ENCODE assay signal across 9 mouse cellular contexts in genomic region chr9:105857773-105858172, GRCm38 (mm10). TPM values are rescaled to one million over a fixed set of nuclear protein-coding genes. Genes with fewer than 3 reads are reported as not detected.
A peak's percentile ranks its signal among the peaks of the same experiment; 100 is the strongest.
DNase-seq lines count a peak whose midpoint lies in the region; ATAC-seq and TF ChIP-seq lines count a peak whose summit lies in the region.
"Had no signal": no experiment of that assay in that cellular context is flagged by ENCODE, and none has a peak within 500 bp of the region (broad histone marks: within the 10 kb centered on the region; RNA-seq: fewer than 3 reads in every experiment).

No protein-coding gene starts in this region.

- peak; percentile 86 for TF ChIP-seq CTCF in heart, adult 2 months (IDR thresholded peaks at IDR 0.05)

- 12% methylated on average over 6 of the region's 6 CpGs for WGBS in heart, adult 2 months
- WGBS in heart, embryonic 10.5 days = 16% methylated on average over 6 of the region's 6 CpGs
- WGBS in forebrain, embryonic 16.5 days = 14% methylated on average over 6 of the region's 6 CpGs
- 15% methylated on average over 6 of the region's 6 CpGs for WGBS in midbrain, embryonic 14.5 days
- 13% methylated on average over 6 of the region's 6 CpGs for WGBS in stomach, embryonic 14.5 days

- no peaks in the 10 kb centered on the region for H3K9me3 ChIP-seq in heart, embryonic 10.5 days
- H3K9me3 ChIP-seq in forebrain, embryonic 16.5 days (ENCODE audit: control insufficient read depth, low read length) = no peaks in the 10 kb centered on the region
- H3K9me3 ChIP-seq in midbrain, embryonic 14.5 days (ENCODE audit: control insufficient read depth, low read length) = no peaks in the 10 kb centered on the region
- H3K9me3 ChIP-seq in stomach, embryonic 14.5 days (ENCODE audit: control insufficient read depth, low read depth, low read length) = no peaks in the 10 kb centered on the region

- intact Hi-C loops in heart, adult 2 months (cut with DNase I) = loop anchor here (1.0 to 10.0 kb wide), 2 partner anchors 164 to 363 kb away; no protein-coding TSS in a partner anchor
- intact Hi-C loops in left cerebral cortex, postnatal 10 days (cut with DNase I) = loop anchor here (5.0 kb wide), 2 partner anchors 165 to 365 kb away; no protein-coding TSS in a partner anchor

- H3K4me1 ChIP-seq in heart, adult 2 months (ENCODE audit: control insufficient read depth, insufficient read depth, low read length) = no peaks in the 10 kb centered on the region
- H3K4me1 ChIP-seq in heart, embryonic 10.5 days = no peaks in the 10 kb centered on the region
- H3K4me1 ChIP-seq in forebrain, embryonic 16.5 days (replicated peaks; ENCODE audit: control insufficient read depth, insufficient read depth, low read length) = no peaks in the 10 kb centered on the region
- no peaks in the 10 kb centered on the region for H3K4me1 ChIP-seq in midbrain, embryonic 14.5 days (ENCODE audit: control insufficient read depth, insufficient read depth, low read length)
- H3K4me1 ChIP-seq in stomach, embryonic 14.5 days (ENCODE audit: control insufficient read depth, insufficient read depth, low read length) = no peaks in the 10 kb centered on the region

- H3K9ac ChIP-seq in heart, adult 2 months (ENCODE audit: low read depth, low read length) = no peak overlapping the region
- H3K9ac ChIP-seq in forebrain, embryonic 16.5 days (replicated peaks; ENCODE audit: low read depth, low read length) = no peak overlapping the region
- no peak overlapping the region for H3K9ac ChIP-seq in midbrain, embryonic 14.5 days (replicated peaks; ENCODE audit: low read length)
- H3K9ac ChIP-seq in stomach, embryonic 14.5 days (replicated peaks; ENCODE audit: low read depth, low read length) = no peak overlapping the region

- H3K4me3 ChIP-seq in heart, adult 2 months = no peak overlapping the region
- no peak overlapping the region for H3K4me3 ChIP-seq in heart, embryonic 10.5 days
- no peak overlapping the region for H3K4me3 ChIP-seq in forebrain, embryonic 16.5 days (replicated peaks; ENCODE audit: low read length)
- no peak overlapping the region for H3K4me3 ChIP-seq in midbrain, embryonic 14.5 days (replicated peaks; ENCODE audit: low read depth, low read length)
- no peak overlapping the region for H3K4me3 ChIP-seq in stomach, embryonic 14.5 days (ENCODE audit: low read depth, low read length)
- H3K4me3 ChIP-seq: myocyte had no signal

- no peak overlapping the region for H3K4me2 ChIP-seq in forebrain, embryonic 16.5 days (ENCODE audit: low read length)
- no peak overlapping the region for H3K4me2 ChIP-seq in midbrain, embryonic 14.5 days (ENCODE audit: low read length)
- no peak overlapping the region for H3K4me2 ChIP-seq in stomach, embryonic 14.5 days (replicated peaks; ENCODE audit: low read depth, low read length)

- TF ChIP-seq POLR2A in heart, adult 2 months (IDR thresholded peaks at IDR 0.05; ENCODE audit: insufficient read depth, low read depth, low read length) = no peak

- DNase-seq in heart, adult 2 months = peak; percentile 44 to 61
- no peak for DNase-seq in heart, embryonic 10.5 days (ENCODE audit: low spot score)
- peak; percentile 2 for DNase-seq in c-Kit-positive CD71-positive TER-119-negative erythroid progenitor cells, embryonic 14.5 days (ENCODE audit: low read depth)
- peak; percentile 59 for DNase-seq in induced T-regulatory cell, adult 2 months (ENCODE audit: low read depth)
- peak; percentile 68 to 73 for DNase-seq in left cerebral cortex, postnatal 10 days (ENCODE audit: extremely low spot score in 1 of 2, low spot score in 2 of 2)
- DNase-seq in midbrain, embryonic 14.5 days = peak; percentile 89

- no peak overlapping the region for H3K27ac ChIP-seq in heart, adult 2 months
- no peak overlapping the region for H3K27ac ChIP-seq in heart, embryonic 10.5 days
- no peak overlapping the region for H3K27ac ChIP-seq in forebrain, embryonic 16.5 days (ENCODE audit: low read length)
- no peak overlapping the region for H3K27ac ChIP-seq in midbrain, embryonic 14.5 days (replicated peaks; ENCODE audit: low read depth, low read length)
- no peak overlapping the region for H3K27ac ChIP-seq in stomach, embryonic 14.5 days (ENCODE audit: low read length)

- no peaks in the 10 kb centered on the region for H3K27me3 ChIP-seq in heart, adult 2 months (ENCODE audit: control insufficient read depth, insufficient read depth, low read length)
- no peaks in the 10 kb centered on the region for H3K27me3 ChIP-seq in heart, embryonic 10.5 days (ENCODE audit: insufficient read depth, poor library complexity, severe bottlenecking)
- no peaks in the 10 kb centered on the region for H3K27me3 ChIP-seq in forebrain, embryonic 16.5 days (replicated peaks; ENCODE audit: control insufficient read depth, insufficient read depth, low read length)
- no peaks in the 10 kb centered on the region for H3K27me3 ChIP-seq in midbrain, embryonic 14.5 days (ENCODE audit: control insufficient read depth, insufficient read depth, low read length)
- no peaks in the 10 kb centered on the region for H3K27me3 ChIP-seq in stomach, embryonic 14.5 days (ENCODE audit: control insufficient read depth, insufficient read depth, low read length)

- H3K79me2 ChIP-seq in heart, adult 2 months (replicated peaks; ENCODE audit: control insufficient read depth, insufficient read depth, low read length) = no peaks in the 10 kb centered on the region

- peak; percentile 63 for ATAC-seq in forebrain, embryonic 16.5 days
- no peak for ATAC-seq in midbrain, embryonic 14.5 days (ENCODE audit: low FRiP score, low TSS enrichment)
- peak; percentile 46; the same call in 1 of the 2 replicates for ATAC-seq in stomach, embryonic 14.5 days (ENCODE audit: insufficient number of reproducible peaks, insufficient read depth, low FRiP score, low read depth)

- no peaks in the 10 kb centered on the region for H3K36me3 ChIP-seq in heart, adult 2 months (ENCODE audit: control insufficient read depth, insufficient read depth, low read length)
- no peaks in the 10 kb centered on the region for H3K36me3 ChIP-seq in heart, embryonic 10.5 days
- H3K36me3 ChIP-seq in forebrain, embryonic 16.5 days (ENCODE audit: control insufficient read depth, insufficient read depth) = no peaks in the 10 kb centered on the region
- H3K36me3 ChIP-seq in midbrain, embryonic 14.5 days (ENCODE audit: control insufficient read depth, insufficient read depth, low read length) = no peaks in the 10 kb centered on the region
- H3K36me3 ChIP-seq in stomach, embryonic 14.5 days (ENCODE audit: control insufficient read depth, insufficient read depth, low read length) = no peaks in the 10 kb centered on the region

- peak; percentile 73 for TF ChIP-seq EP300 in heart, adult 2 months (IDR thresholded peaks at IDR 0.05; ENCODE audit: insufficient read depth, low read depth, low read length)

RNA-seq across cellular contexts. Expression of gene Col6a6, which starts 29.8 kb away (rescaled TPM):
- total RNA-seq in heart, adult 2 months (2021) = 1 to 10 TPM; 2.5 to 3.5 TPM
- 1.5 and 2.3 TPM in 2 replicates for polyA plus RNA-seq in heart, adult 2 months (2012; rRNA removed)
- 0.13 and 0.17 TPM in 2 replicates for polyA plus RNA-seq in heart, embryonic 10.5 days (2016; fragmentation: Nextera tagmentation; extraction: Ambion mirVana)
- polyA plus RNA-seq in forebrain, embryonic 16.5 days (2015; fragmentation: Nextera tagmentation; extraction: Ambion mirVana) = 0.04 TPM in 2 replicates
- under 1 TPM; 0.63 to 0.69 TPM for total RNA-seq in left cerebral cortex, postnatal 10 days (2021)
- 0.08 and 0.09 TPM in 2 replicates for polyA plus RNA-seq in midbrain, embryonic 14.5 days (2014; fragmentation: Nextera tagmentation; extraction: Ambion mirVana)
- polyA plus RNA-seq in stomach, embryonic 14.5 days (2014; fragmentation: Nextera tagmentation; extraction: Ambion mirVana) = 1.9 and 2.3 TPM in 2 replicates
